Mouse (Mus musculus) kidney, postnatal 0 days (tissue): ENCODE measurements around the gene Hs6st2. TPM values are rescaled to one million over a fixed set of nuclear protein-coding genes. Genes with fewer than 3 reads are reported as not detected.

ENCODE experiments used
- ATAC-seq: fragments of 200-750 bp; cut with Nextera tagmentation; replicated peaks from 2 replicates; pipeline ENCODE4 v1.8.0; 2017; ENCODE audit warnings: low read depth, moderate number of reproducible peaks, moderate TSS enrichment, moderate library complexity; ENCODE audit not compliant: low FRiP score
- DNase-seq: peaks from one replicate; pipeline ENCODE4 v3.0.0-alpha.2; 2016; ENCODE audit warnings: low spot score
- H3K27ac ChIP-seq: fragments of 300-500 bp; sonication (generic); 2 replicates; pipeline ENCODE4 v1.5.1; 2014; ENCODE audit warnings: mild to moderate bottlenecking
- H3K27me3 ChIP-seq: fragments of 300-500 bp; sonication (generic); 2 replicates; pipeline ENCODE4 v1.6.1; 2014; ENCODE audit warnings: low read length, mixed read lengths; ENCODE audit not compliant: insufficient read depth
- H3K36me3 ChIP-seq: fragments of 300-500 bp; sonication (generic); 2 replicates; pipeline ENCODE4 v1.6.1; 2014; ENCODE audit warnings: low read length, mixed read lengths; ENCODE audit not compliant: insufficient read depth
- H3K4me1 ChIP-seq: fragments of 300-500 bp; sonication (generic); replicated peaks from 2 replicates; pipeline ENCODE4 v1.6.1; 2014; ENCODE audit warnings: antibody characterized with exemption, low read length, mixed read lengths; ENCODE audit not compliant: insufficient read depth
- H3K4me2 ChIP-seq: fragments of 300-500 bp; sonication (generic); 2 replicates; pipeline ENCODE4 v1.6.1; 2014; ENCODE audit warnings: mild to moderate bottlenecking, low read length, moderate library complexity, mixed read lengths
- H3K4me3 ChIP-seq: fragments of 300-500 bp; sonication (generic); replicated peaks from 2 replicates; pipeline ENCODE4 v1.5.1; 2014; ENCODE audit warnings: low read depth, low read length
- H3K9ac ChIP-seq: fragments of 300-500 bp; sonication (generic); 2 replicates; pipeline ENCODE4 v1.6.1; 2014; ENCODE audit warnings: low read depth, low read length
- H3K9me3 ChIP-seq: fragments of 300-500 bp; sonication (generic); replicated peaks from 2 replicates; pipeline ENCODE4 v1.6.1; 2016; ENCODE audit warnings: low read length, inconsistent platforms, mixed read lengths
- CTCF ChIP-seq: IDR thresholded peaks from 2 replicates; pipeline ENCODE4 v1.5.1; 2016; ENCODE audit warnings: antibody characterized with exemption, low read depth, mild to moderate bottlenecking, moderate library complexity
- WGBS: fragments of 180-500 bp; shearing (Covaris S2); extraction: QIAGEN DNeasy Blood & Tissue Kit; methylation state at CpG from one replicate; pipeline ENCODE4 v1.1.7; 2014; 5-methylcytosine and 5-hydroxymethylcytosine counted together
- polyA plus RNA-seq: library from polyadenylated mRNA; unstranded; fragments of >200 nt; fragmentation: Nextera tagmentation; extraction: Ambion mirVana; gene quantifications from 2 replicates; pipeline ENCODE4 v1.2.1, GENCODE M21; 2015

Gene Hs6st2
- polyA plus RNA-seq, 1 experiment from 2014 or later, result 12.2 TPM

GRCm38 (mm10) chrX:51535226-51535625 is 146.4 kb downstream of the Hs6st2 start:
- WGBS, result 90% methylated on average over 6 of the region's 6 CpGs
- no peak overlapping the region for H3K4me3 ChIP-seq
- no peak for DNase-seq
- H3K4me2 ChIP-seq, result no peak overlapping the region
- H3K9me3 ChIP-seq, result no peaks in the 10 kb centered on the region
- H3K36me3 ChIP-seq, result no peaks in the 10 kb centered on the region
- ATAC-seq, result no peak
- no peaks in the 10 kb centered on the region for H3K4me1 ChIP-seq
- no peak overlapping the region for H3K9ac ChIP-seq
- H3K27ac ChIP-seq, result no peak overlapping the region
- H3K27me3 ChIP-seq, result no peaks in the 10 kb centered on the region
- no peak for TF ChIP-seq CTCF

- 85% methylated on average over 1 of the region's 1 CpGs for WGBS
- no peak for ATAC-seq
Observed at GRCm38 (mm10) chrX:51531136-51531535, 150.5 kb downstream of the Hs6st2 start.

DNA sequence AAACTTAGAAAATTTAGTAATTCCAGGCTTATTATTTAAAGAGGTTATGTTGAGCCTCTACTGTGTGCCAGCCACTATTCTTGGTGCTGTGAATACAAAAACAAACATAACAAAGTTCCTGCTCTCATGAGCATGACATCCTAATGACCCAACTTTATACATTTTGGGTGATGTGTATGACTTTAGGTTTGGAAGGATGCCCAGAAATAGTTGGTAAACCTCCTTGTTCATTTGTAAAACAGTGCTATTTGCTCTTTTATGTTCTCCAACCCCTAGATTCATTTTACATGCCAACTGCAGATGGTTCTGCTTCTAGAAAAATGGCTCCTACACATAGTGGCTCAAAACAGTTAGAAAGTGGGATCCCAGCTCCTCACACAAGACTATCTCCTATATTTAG is 153.1 kb downstream of the Hs6st2 start:
- Histone ChIP-seq H3K4me2 (no peak overlapping the region), H3K27me3 (no peaks in the 10 kb centered on the region), H3K4me1 (no peaks in the 10 kb centered on the region), H3K9me3 (no peaks in the 10 kb centered on the region), H3K27ac (no peak overlapping the region), H3K9ac (no peak overlapping the region), H3K36me3 (no peaks in the 10 kb centered on the region), H3K4me3 (no peak overlapping the region)
- TF ChIP-seq CTCF, result no peak
- no peak for DNase-seq
- no peak for ATAC-seq

More at GRCm38 (mm10) chrX:51531136-51531535, 150.5 kb downstream of the Hs6st2 start:
- no peak for TF ChIP-seq CTCF
- no peak overlapping the region for H3K9ac ChIP-seq
- H3K27me3 ChIP-seq, result no peaks in the 10 kb centered on the region
- H3K9me3 ChIP-seq, result no peaks in the 10 kb centered on the region
- no peak overlapping the region for H3K27ac ChIP-seq
- no peak for DNase-seq
- no peak overlapping the region for H3K4me2 ChIP-seq
- no peaks in the 10 kb centered on the region for H3K36me3 ChIP-seq
- H3K4me3 ChIP-seq, result no peak overlapping the region
- no peaks in the 10 kb centered on the region for H3K4me1 ChIP-seq

GRCm38 (mm10) chrX:51514831-51515230 is 166.8 kb downstream of the Hs6st2 start:
- DNase-seq (peak; percentile 53), ATAC-seq (no peak)
- no peaks in the 10 kb centered on the region for H3K36me3 ChIP-seq

GRCm38 (mm10) chrX:51506526-51506925 is 175.1 kb downstream of the Hs6st2 start:
- no peak for DNase-seq
- no peak for TF ChIP-seq CTCF
- no peaks in the 10 kb centered on the region for H3K9me3 ChIP-seq
- H3K27ac ChIP-seq, result no peak overlapping the region
- H3K27me3 ChIP-seq, result no peaks in the 10 kb centered on the region
- H3K4me2 ChIP-seq, result no peak overlapping the region
- H3K36me3 ChIP-seq, result no peaks in the 10 kb centered on the region
- H3K4me1 ChIP-seq, result no peaks in the 10 kb centered on the region
- H3K4me3 ChIP-seq, result no peak overlapping the region
- H3K9ac ChIP-seq, result no peak overlapping the region
- ATAC-seq, result no peak
- 74% methylated on average over 4 of the region's 4 CpGs for WGBS

More at GRCm38 (mm10) chrX:51514831-51515230, 166.8 kb downstream of the Hs6st2 start:
- no peak for TF ChIP-seq CTCF
- Histone ChIP-seq H3K9me3 (no peaks in the 10 kb centered on the region), H3K4me2 (no peak overlapping the region), H3K9ac (no peak overlapping the region), H3K4me3 (no peak overlapping the region), H3K4me1 (no peaks in the 10 kb centered on the region), H3K27me3 (no peaks in the 10 kb centered on the region), H3K27ac (no peak overlapping the region)
- WGBS, result 32% methylated on average over 1 of the region's 1 CpGs

- Histone ChIP-seq H3K9ac (no peak overlapping the region), H3K36me3 (no peaks in the 10 kb centered on the region), H3K4me3 (no peak overlapping the region), H3K4me1 (no peaks in the 10 kb centered on the region), H3K27me3 (no peaks in the 10 kb centered on the region), H3K4me2 (no peak overlapping the region), H3K9me3 (no peaks in the 10 kb centered on the region), H3K27ac (no peak overlapping the region)
- DNase-seq, result no peak
- WGBS, result 76% methylated on average over 1 of the region's 1 CpGs
- TF ChIP-seq CTCF, result no peak
- ATAC-seq, result no peak
Observed at GRCm38 (mm10) chrX:51505691-51506090, 176.0 kb downstream of the Hs6st2 start.

GRCm38 (mm10) chrX:51503781-51504471 is 177.7 kb downstream of the Hs6st2 start:
- no peak for TF ChIP-seq CTCF
- Histone ChIP-seq H3K36me3 (no peaks in the 10 kb centered on the region), H3K4me1 (no peaks in the 10 kb centered on the region), H3K4me3 (no peak overlapping the region), H3K27me3 (no peaks in the 10 kb centered on the region), H3K4me2 (no peak overlapping the region), H3K27ac (no peak overlapping the region), H3K9ac (no peak overlapping the region), H3K9me3 (no peaks in the 10 kb centered on the region)
- ATAC-seq (no peak), DNase-seq (no peak)
- 64% methylated on average over 7 of the region's 7 CpGs for WGBS
